Mouse (Mus musculus): ENCODE results near the gene Tns4.

The Tns4 gene

DNA sequence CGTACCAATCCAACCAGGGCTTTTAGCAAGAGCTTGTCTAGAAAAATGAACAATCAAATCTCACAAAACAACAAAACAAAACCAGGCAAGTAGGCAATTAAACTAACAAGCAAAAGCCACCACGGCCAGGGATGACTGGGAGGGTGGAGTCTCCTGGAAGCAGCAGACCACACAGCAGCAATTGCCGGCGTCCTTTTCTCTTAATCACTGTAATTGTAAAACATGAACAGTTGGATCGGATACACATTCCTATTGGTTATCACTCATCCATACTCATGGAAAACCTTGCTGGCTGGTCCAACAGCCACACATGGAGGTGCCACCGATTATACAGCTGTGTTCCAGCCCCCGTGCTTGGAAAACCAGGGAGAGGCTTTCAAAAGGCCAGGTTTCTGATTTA, 28.8 kb upstream of the Tns4 start:
- no peak for DNase-seq

- peak in 1 of 2 experiments; percentile 21 for DNase-seq
Measured at GRCm38 (mm10) chr11:99115940-99116339, 26.8 kb upstream of the Tns4 start.

DNA sequence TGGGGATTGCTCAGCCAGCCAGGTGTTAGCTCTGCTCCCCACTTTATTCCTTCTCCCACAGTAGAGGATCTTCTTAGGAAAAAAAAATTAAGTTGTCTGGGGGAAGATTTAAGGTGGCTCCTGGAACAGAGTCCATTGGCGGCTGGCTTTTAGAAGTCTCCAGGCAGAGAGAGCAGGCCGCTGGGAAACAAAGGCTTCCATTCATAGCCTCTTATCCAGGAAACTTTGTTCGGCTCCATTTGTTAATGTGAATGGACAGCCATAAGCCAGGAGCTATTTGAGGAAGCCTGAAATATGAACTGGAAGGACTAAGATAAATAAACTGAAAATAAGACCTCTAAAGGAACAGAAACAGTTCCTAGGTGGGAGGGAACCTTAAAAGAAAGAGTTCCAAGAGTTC, 24.0 kb upstream of the Tns4 start:
- no peak for DNase-seq

DNA sequence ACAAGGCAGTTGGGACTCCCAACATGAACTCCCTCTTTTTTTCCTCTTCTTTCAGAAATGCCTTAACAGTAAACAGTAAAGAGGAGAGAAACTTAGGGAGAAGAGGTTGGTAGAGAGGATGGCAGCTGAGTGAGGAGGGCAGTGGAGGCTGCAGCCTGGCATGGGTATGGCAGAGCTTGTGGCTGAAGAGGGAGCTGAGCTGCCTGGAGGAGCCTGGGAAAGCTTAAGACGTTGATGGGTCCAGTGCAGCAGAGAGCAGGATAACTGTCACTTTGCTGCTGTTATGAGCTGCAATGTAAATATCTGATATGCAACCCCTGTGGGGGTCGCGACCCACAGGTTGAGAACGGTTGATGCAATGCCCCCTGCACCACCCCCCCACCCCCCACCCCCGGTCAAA, 23.6 kb upstream of the Tns4 start:
- DNase-seq = no peak

DNA sequence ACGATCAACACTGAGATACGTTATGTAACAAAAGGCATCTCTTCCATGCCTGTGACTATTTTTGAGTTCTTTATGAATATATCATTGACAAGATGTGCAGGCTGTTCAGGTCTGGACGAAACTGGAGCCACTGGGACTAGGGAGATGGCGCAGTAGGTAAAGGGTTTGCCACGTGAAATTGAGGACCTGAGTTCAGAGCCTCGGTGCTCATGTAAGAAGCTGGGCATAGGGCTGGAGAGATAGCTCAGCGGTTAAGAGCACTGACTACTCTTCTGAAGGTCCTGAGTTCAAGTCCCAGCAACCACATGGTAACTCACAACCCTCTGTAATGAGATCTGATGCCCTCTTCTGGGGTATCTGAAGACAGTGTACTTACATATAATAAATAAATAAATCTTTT, 22.5 kb upstream of the Tns4 start:
- no peak for DNase-seq

- peak; percentile 53 to 76 for DNase-seq
Measured at GRCm38 (mm10) chr11:99111155-99111554, 22.0 kb upstream of the Tns4 start.

GRCm38 (mm10) chr11:99110370-99111110, 21.4 kb upstream of the Tns4 start:
- DNase-seq = peak in 1 of 2 experiments; percentile 41

DNA sequence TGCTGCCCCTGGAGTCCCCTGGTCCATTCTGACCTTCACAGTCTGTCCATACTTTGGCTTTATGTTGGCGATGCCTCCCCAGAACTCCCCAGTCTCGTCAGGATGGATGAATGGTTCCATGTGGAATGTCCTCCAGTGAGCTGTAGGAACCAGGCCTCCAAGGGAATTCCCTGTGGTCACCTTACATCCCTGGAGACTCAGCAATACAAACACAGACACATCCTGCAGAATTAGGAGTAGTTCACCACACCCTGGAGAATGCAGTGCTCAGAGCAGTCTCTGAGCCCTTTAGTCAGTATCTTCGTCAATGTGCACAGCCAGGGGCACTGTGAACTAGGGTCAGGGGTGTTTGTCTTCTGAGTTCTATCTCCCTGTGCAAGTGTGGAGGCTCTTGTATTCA, 19.2 kb upstream of the Tns4 start:
- DNase-seq = no peak

GRCm38 (mm10) chr11:99105981-99106726, 17.0 kb upstream of the Tns4 start:
- DNase-seq = no peak

- DNase-seq = peak; percentile 53 to 63
Measured at GRCm38 (mm10) chr11:99104609-99105410, 15.7 kb upstream of the Tns4 start.

- no peak for DNase-seq
Measured at GRCm38 (mm10) chr11:99102575-99103270, 13.6 kb upstream of the Tns4 start.

- no peak for DNase-seq
Measured at GRCm38 (mm10) chr11:99101693-99102092, 12.6 kb upstream of the Tns4 start.

DNA sequence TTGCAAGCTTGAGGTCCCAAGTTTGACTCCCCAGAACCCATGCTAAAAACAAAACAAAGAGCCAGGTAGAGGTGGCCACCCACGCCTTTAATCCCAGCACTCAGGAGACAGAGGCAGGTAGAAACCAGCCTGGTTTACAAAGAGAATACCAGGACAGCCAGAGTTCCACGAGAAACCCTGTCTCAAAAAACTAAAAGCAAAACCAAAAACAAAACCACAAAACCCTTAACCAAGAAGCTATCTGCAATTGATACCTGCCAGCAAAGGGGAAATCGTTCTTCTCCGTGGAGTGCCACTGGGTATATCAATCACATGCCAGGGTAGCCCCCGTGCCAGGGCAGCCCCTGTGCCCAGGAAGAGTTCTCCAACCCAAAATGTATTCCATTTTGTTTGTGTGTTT, 11.1 kb upstream of the Tns4 start:
- no peak for DNase-seq

GRCm38 (mm10) chr11:99099516-99099915, 10.4 kb upstream of the Tns4 start:
- no peak for DNase-seq

- DNase-seq = no peak
Measured at GRCm38 (mm10) chr11:99098924-99099323, 9.8 kb upstream of the Tns4 start.

- DNase-seq = no peak
Measured at GRCm38 (mm10) chr11:99096996-99097774, 8.1 kb upstream of the Tns4 start.

DNA sequence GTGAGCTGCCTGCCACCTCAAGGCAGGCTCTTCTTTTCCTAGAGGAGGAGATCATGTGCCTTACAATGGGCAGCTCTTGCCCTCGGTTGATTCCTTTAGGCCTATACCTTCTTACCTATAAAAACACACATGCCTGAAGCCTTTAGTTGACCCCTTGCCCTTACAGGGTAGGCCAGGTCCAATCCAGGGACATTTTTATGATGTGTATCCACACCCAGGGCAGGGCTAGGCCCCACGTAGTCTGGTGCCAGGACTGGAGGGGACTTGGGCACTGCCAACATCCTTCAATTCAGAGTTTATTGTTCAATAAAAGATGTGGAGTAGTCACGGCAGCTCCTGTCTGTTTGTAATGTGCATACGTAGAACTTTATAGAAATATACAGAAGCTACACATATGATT, 7.3 kb upstream of the Tns4 start:
- no peak for DNase-seq

DNA sequence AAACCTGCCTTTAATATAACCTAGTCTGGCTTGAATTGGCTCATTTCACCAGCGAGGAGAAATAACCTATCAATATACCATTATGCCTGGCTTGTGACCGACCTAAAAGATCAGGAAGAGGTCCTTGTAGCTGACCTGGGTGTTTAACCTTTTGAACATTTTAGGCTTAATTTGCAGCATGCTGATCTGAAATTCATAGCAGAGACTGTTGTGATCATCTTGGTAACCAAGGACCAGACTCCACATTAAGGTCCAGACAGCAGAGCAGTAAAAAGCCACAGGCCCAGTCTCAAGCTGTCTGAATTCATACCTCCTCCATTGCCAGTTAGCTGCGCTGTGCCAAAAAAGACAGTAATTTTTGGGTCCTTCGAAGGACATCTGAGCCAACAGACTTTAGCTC, 6.7 kb upstream of the Tns4 start:
- DNase-seq = no peak

GRCm38 (mm10) chr11:99094911-99095676, 6.0 kb upstream of the Tns4 start:
- DNase-seq = no peak

DNA sequence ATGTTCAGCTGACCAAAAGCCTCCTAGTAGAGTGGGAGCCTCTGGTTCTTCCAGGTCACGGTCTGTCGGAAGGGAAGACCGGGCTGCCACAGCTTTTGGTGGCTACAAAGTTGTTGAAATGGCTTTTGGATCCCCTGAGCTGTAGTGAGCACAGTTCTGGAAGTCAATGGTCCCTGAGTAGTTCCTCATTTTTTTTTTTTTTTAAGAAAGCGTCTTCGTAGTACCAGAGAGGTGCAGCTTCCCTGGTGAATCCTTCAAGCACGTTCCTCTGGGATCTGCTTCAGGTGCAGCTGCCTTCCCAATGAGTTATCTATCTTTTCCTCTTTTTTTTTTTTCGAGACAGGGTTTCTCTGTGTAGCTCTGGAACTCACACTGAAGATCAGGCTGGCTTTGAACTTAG, 4.6 kb upstream of the Tns4 start:
- no peak for DNase-seq

GRCm38 (mm10) chr11:99091666-99092065, 2.6 kb upstream of the Tns4 start:
- no peak for DNase-seq
